Mouse (Mus musculus) frontal cortex, adult (tissue): ENCODE data around the gene Trem1.
A peak's percentile ranks its signal among the peaks of the same experiment; 100 is the strongest.

ENCODE experiments used
- ATAC-seq: cut with Nextera tagmentation; 2 replicates; pipeline ENCODE4 v1.9.2; 2017; ENCODE audit warnings: mild to moderate bottlenecking, moderate library complexity, mixed read lengths; ENCODE audit not compliant: low TSS enrichment

Trem1 gene

GRCm38 (mm10) chr17:48232518-48232917 lies at the start of gene Trem1:
Gene Trem1 (plus strand): TSS chr17:48232768.
- no peak for ATAC-seq

- ATAC-seq: no peak
Observed at GRCm38 (mm10) chr17:48185252-48185651, 47.3 kb upstream of the Trem1 start.

- ATAC-seq: no peak
Observed at GRCm38 (mm10) chr17:48192366-48192765, 40.2 kb upstream of the Trem1 start.

- ATAC-seq: no peak
Observed at GRCm38 (mm10) chr17:48203086-48203485, 29.5 kb upstream of the Trem1 start.

- no peak for ATAC-seq
Observed at GRCm38 (mm10) chr17:48212596-48212995, 20.0 kb upstream of the Trem1 start.

- no peak for ATAC-seq
Observed at GRCm38 (mm10) chr17:48213511-48213910, 19.1 kb upstream of the Trem1 start.

- no peak for ATAC-seq
Observed at GRCm38 (mm10) chr17:48215429-48215828, 17.1 kb upstream of the Trem1 start.

- ATAC-seq: no peak
Observed at GRCm38 (mm10) chr17:48230680-48231079, 1.9 kb upstream of the Trem1 start.

- ATAC-seq: no peak
Observed at GRCm38 (mm10) chr17:48233789-48234188, 1.2 kb downstream of the Trem1 start.

GRCm38 (mm10) chr17:48234550-48234949 lies 2.0 kb downstream of the Trem1 start:
- ATAC-seq: no peak

- no peak for ATAC-seq
Observed at GRCm38 (mm10) chr17:48235773-48236370, 3.3 kb downstream of the Trem1 start.

GRCm38 (mm10) chr17:48237621-48238020 lies 5.1 kb downstream of the Trem1 start:
- ATAC-seq: no peak

GRCm38 (mm10) chr17:48247221-48247928 lies 14.8 kb downstream of the Trem1 start, which contains the start of gene Trem3:
Gene Trem3 (plus strand): TSS chr17:48247777.
- ATAC-seq: no peak

- ATAC-seq: peak; percentile 50; the same call in 1 of the 2 replicates
Observed at GRCm38 (mm10) chr17:48249039-48249438, 16.5 kb downstream of the Trem1 start.

- no peak for ATAC-seq
Observed at GRCm38 (mm10) chr17:48249501-48249900, 16.9 kb downstream of the Trem1 start.

- no peak for ATAC-seq
Observed at GRCm38 (mm10) chr17:48250631-48251030, 18.1 kb downstream of the Trem1 start.

GRCm38 (mm10) chr17:48256575-48256974 lies 24.0 kb downstream of the Trem1 start:
- no peak for ATAC-seq

- no peak for ATAC-seq
Observed at GRCm38 (mm10) chr17:48261868-48262267, 29.3 kb downstream of the Trem1 start.

GRCm38 (mm10) chr17:48263741-48264362 lies 31.3 kb downstream of the Trem1 start, which contains the start of gene Treml4:
Gene Treml4 (plus strand): TSS chr17:48264295.
- no peak for ATAC-seq

- ATAC-seq: no peak
Observed at GRCm38 (mm10) chr17:48264662-48265061, 32.1 kb downstream of the Trem1 start.

- no peak for ATAC-seq
Observed at GRCm38 (mm10) chr17:48266138-48266537, 33.6 kb downstream of the Trem1 start.

- ATAC-seq: no peak
Observed at GRCm38 (mm10) chr17:48266610-48267304, 34.2 kb downstream of the Trem1 start.
